Mouse (Mus musculus) mouse embryonic stem cell (cell line): Measurements from ENCODE around the gene Fam102a.

Source experiments
- in situ Hi-C, 2 experiments: fragments of 300-500 bp; cut with MboI; formaldehyde crosslinking; loops; 1 replicate in 1 of 2; 3 replicates in 1 of 2; pipeline ENCODE4 v1.14.3; 2019 to 2020; ENCODE audit warnings: low sequenced_read_pairs in 2 of 2, low pct_unique_long_range_greater_than_20kb in 1 of 2, mixed read lengths in 1 of 2; ENCODE audit not compliant: unreplicated experiment in 1 of 2

Gene Fam102a

DNA sequence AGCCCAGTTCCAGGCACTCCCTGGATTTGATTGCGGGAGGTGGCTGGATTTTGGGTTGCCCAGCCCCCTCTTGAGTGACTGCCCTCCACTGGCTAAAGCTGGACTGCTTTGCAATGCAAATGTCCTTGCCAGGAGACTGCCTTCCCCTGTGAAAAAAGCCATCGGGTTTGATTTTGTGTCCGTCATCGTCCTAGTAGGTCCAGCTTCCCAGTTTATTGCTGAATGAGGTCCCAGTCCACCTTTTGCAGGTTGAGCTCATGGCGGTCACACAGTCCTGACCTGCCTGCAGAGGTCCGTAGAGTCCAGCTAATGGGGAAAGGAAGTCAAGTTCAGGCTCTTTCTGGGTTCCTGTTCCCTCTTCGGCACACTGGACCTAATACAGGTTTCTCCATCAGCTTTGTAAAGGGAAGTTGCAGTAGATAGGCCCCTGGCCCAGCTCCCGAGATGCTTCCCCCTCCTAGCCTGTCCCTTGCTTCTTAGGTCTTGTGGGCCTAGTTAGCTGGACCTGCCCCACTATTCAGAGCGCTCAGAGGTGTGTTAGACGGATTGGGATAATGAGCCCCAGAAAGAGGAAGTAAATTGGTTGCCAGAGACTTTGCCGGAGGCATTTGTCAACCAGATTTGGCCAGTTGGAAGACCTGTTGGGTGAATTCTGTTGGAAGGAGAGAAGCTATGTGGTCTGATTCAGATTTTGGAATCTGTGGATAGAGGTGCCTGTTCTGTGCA is 1.7 kb downstream of the Fam102a start:
- in situ Hi-C loops: no loop called here

DNA sequence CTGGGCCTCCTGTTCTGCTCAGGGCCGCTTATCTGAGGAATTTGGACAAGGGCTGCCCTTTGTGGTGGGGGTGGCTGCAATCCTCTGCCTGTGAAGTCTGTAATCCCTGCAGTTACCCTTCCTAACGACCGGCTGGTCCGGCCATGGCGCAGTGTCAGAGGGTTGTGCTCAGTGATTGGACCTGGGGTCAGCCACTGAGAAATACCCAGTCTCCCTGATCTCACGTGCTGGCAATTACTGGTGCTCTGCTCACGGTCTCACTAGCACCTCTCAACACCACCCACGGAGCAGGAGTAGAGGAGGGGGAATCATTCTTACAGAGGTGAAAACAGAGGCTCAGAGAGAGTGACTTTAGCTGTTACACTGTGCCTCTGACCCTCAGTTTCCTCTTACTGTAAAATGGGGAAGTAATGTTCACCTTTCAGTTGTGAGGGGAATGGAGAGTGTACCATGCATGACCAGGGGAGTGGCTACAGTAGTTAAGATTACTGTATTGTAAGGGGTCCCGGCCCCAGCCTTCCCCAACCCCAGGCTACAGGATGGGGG is 2.3 kb downstream of the Fam102a start:
- in situ Hi-C loops: no loop called here

DNA sequence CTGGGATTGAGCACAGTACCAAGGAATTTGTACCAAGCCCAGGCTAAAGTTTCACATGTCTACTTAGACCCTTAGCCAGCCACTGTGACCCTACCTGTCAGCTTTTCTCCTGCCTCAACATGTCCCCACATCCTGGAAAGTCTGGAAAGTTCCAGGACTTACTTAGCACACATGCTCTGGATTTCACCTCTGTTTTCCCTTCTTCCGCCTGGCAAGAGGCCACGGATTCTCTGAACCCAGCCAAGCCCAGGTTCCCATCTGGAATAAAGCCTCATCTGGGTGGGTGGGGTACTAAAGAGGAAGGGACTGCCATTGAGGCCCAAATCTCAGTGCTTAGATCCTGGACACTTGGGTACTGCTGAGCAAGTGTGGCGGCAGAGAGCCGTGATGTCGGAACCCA is 2.8 kb downstream of the Fam102a start:
- in situ Hi-C loops: no loop called here

DNA sequence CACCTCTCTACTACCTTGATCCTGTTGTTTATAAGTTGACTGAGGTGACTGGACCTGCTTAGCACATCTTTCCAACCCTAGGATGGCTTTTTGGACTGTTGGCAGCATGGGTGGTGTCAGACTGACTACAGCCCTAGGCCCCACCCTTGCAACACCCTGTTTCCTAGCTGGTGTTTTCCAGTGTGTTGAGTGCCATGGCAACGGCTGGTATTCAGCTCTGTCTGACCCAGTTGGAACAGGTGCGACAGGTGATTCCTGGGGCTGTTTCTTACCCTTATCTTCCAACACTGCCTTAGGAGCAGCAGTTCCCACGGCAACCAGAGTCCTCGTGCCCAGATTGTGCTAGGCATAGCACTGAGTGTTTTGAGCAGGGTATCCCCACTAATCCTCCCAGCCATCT is 3.3 kb downstream of the Fam102a start:
- in situ Hi-C loops: no loop called here

DNA sequence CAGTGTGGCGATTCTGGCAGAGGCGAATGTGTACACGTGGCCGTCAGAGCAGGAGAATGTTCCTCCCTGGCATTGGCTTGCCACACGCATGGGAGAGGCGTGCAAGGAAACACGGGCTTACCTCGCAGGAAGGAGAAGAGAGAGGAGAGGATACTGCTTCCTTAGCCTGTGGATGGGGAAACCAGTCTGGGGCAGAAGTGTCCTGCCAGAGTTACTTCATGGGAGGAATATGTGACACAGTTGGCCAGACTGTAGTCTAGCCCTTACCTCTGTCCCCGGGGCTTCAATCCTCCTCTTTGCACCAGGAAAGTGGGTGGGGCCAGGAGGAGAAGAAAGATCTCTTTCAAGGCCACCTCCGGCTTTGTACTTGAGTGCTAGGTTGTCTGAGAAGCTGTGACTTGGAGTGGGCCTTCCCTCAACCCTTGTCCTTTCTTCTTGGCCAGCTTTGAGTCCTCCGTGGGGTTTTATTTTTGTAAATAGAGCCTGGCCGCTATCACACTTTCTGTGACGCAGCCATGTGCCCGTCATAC is 4.4 kb downstream of the Fam102a start:
- in situ Hi-C loops: no loop called here

DNA sequence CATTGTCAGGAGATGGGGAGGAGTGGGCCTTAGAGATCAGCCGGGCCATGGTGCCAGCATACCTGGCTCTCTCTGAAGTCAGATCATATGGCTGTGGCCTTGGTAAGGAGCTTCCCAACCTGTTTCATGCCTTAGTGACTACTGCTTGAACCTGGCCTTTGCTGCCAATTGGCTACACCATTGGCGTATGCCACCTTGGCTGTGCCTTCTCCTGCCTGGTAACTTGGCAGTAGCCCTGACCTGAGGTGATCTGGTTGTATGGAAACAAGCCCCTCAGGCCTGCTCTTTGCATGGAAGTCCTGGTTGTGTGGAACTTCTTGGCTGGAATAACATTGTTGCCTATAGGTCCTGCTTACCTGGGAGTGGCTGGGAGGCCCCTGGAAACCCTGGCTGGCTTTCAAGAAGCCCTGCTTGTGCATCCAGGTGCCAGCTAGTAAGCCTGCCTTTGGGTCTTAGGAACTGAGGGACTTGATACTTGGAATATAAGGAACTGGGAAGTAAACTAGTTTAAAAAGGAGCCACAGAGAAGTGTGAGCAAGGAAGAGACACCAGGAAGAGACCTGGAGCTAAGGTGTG is 6.3 kb downstream of the Fam102a start:
- in situ Hi-C loops: no loop called here

DNA sequence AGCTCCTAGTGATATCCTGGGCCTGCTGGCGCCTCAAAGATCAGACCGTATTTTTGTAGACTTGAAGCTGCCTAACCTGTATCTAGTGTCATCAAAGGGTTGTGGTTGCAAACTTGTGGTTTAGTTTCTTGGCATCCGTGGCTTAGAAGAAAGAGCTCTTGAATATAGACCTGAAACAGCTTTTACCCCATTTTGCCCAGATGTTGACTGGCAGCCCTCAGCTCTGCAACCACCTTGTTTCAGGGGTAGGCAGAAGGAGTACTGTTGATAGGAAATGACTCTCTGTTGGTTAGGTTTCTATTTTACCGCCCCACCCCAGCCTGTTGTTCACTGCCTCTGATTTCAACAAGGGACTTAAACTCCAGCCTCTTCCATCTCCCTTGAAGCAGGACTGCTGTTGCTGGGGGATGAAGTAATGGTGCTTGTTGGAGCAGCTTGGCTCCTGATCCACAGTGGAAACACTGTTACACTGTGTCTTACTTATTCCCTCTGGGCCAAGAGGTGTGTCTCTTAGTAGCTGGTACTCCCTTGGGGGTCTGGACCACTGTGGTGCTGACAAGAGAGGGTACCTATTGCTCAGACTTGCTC is 6.9 kb downstream of the Fam102a start:
- in situ Hi-C loops: no loop called here

DNA sequence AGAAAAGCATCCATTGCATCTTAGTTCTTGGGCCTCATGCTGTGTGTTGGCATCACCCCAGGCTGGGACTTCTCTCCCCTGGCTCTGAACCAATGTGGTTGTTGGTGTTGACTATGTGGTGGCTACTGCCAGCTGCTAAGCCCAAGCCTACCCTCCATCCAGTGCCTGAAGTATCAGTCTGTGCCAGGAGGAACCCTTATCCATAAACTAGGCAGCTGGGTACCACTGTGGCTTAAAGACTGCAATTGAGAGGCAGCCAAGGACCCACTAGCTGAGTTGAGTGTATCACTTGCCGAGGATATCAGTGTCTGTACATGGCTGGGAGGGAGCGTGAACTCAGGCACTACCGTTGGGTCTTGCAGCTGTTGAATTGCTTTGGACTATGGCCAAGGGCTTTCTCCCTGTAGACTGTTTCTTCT is 7.9 kb downstream of the Fam102a start:
- in situ Hi-C loops: no loop called here

DNA sequence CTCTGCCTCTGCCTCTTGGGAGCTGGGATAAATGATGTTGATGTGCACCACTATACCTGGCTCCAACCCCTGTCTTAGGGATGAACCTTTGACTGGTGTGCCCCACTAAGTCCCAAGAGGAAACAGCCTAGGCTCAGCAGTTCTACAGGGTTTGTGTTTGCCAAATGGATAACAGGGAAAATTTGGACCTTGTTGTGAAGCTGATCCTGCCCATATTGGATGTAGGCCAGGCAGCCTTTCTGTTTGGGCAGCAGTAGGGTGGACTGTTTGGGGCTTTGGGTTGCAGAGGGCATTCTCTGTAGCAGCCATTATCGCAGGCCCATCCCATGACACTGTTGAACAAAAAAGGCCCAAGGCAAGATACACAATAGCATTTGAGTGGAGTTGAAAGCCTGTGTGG is 11.8 kb downstream of the Fam102a start:
- in situ Hi-C loops: no loop called here

DNA sequence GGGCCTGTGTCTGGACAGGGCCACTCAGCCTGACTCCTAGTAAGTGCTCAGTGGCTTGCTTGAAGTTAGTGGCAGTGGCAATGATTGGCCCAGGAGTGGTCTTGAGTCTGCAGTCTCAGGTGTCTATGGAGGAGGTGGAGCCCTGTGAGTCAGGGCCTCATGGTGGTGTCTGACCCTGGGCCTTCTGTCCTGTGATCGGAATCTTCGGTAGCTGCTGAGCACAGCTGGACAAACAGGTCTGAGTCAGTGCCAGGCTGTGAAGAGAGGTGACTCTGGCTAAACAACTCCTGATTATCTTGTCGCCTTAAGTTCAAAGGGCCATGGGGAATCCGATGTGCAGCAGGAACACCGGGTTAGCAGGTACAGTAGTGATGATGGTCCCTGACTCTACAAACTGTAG is 12.2 kb downstream of the Fam102a start:
- in situ Hi-C loops: no loop called here

DNA sequence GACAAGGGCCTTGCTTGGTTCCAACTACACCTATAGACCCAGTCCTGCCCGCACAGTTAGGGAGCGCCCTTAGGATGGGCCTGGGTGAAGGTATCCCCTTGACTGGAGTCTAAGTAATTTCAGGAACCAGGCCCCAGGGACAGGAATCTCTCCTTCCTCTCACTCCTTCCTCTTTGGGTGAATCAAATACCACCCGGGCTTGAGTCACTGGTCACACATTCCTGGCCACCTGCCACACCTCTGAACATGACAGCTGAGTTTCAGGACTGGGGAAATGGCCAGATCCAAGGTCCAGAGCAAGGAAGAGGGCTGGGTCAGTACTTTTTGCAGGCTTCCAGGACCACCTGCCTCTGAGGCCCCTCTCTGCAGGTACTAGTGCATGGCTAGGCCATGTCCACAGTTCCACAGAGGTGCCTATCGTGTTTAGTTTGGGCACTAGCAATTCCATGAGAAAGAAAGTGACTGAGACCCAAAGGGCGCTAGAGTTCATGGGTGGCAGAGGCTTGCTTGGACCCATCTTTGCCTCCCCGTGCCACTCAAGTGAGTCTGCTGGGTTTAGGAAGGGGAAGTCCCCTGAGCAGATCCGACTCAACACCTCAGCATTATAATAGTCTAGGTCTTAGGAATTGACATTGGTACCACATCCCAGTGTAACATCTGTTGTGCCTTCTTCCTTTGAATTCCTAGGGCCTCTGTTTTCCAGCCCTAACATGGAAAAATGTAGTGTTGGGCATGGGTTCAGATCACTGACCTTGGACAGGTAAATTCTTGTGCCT is 13.0 kb downstream of the Fam102a start:
- in situ Hi-C loops: no loop called here

DNA sequence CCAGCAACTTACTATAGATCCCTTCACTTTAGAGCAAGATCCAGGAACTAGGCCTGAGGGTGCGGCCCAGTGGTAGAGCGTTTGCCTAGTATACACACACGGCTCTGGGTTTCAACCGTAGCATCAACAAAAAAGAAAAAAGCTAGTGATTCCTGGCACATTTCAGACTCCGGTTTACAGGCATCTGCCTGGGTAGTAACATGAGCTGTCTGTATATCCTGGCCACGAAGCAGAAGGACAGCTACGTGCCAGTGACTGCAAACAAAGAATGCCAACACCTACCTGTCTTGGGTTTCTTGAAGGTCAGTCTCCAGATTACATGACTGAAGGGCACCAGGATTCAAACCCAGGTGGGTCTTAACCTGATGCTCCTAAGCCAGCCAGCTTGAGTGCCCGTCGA is 14.0 kb downstream of the Fam102a start:
- in situ Hi-C loops: no loop called here

DNA sequence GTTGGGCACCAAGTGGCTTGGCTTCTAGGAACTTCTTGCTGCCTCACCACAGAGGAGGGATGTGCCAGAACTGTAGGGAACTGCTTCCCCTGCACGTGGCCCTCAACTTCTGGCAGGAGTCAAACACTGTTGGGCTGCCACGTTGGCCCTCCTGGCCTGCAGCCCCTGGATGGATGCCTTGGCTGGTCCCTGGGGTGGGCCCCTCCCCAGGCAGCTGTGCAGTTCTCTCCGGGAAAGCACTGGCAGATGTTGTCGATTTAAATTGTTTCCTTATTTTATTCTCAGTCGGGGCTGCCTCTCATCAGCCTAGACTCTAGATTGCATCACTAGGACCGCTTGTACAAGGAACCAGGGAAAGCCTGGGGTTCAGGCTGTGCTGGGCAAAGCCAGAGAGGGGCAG is 14.6 kb downstream of the Fam102a start:
- in situ Hi-C loops: no loop called here

DNA sequence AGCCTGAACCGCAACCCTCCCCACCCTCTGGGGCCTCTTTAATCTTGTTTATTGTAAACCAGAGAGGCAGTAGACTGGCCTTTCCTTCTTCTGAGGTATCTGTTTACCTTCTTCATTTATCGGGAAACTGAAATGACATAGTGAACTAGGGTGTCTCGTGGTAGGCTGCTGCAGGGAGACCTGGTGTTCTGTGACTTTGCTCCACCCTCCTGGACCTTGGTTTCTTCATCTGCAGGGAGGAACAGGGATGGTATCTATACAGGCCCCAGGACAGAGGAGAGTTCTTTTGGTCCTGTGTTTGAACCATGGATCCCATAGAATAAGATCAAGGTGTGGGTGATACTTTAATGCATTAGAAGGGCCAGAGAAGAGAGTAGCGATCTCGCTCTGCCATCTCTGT is 16.1 kb downstream of the Fam102a start:
- in situ Hi-C loops: no loop called here

DNA sequence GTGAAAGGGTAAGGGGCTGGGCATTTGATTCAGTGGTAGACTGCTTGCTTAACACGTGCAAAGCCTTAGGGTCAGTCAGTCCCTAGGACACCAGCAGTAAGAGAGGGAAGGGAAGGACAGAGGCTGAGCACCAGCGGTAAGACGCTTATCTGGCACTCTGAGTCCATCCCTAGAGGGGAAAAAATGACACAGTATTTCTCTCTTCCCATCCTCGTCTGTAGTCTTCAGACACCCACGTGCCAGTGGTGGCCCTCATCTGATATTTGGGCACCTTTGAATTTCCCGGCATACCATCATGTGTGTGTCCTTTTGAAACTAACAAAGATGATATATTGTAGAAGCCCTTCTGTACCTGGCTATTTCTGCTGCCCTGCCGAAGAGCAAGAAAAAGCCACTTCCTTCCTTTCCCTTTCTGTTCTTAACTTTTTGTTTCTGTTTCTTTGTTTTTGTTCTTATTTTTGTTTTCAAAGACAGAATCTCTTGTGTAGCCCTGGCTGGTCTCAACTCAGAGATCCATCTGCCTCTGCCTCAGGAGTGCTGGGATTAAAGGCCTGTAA is 18.5 kb downstream of the Fam102a start:
- in situ Hi-C loops: no loop called here

DNA sequence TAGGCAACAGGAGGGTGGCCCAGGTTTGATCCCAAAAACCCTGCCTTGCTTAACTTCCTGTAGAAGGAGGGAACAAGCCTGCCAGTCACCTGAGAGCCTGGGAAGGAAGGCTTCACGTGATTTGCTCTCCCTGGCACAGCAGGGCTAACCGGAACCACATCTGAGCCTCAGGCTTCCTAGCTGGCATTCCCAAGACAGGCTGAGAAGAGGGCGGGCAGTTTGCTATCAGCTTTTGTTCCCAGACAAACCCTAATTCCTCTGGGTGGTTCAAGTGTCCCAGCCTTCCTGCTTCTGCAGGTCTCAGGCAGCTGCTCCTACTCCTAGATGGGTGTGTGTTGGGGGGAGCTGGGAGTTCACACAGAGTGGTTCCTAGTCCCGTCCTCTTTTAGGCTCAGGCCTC is 20.4 kb downstream of the Fam102a start:
- in situ Hi-C loops: no loop called here

DNA sequence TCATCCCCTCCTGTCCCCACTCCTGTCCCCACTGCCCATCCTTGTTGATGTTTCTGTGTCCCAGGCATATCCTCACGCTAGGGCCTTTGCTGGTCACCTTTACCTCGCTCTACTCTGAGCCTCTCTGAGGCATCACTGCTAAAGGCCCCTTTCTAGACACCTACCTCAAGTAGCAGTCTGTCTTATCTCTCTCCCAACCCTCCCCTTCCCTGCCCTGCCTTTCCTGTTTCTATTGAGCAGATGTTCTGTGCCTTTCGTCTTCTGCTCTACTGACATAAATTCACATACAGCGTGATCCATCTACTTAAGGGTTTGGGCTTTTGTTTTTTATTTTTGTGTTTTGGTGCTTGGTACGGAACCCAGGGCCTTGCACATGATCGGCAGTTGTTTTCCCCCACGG is 20.9 kb downstream of the Fam102a start:
- in situ Hi-C loops: no loop called here

DNA sequence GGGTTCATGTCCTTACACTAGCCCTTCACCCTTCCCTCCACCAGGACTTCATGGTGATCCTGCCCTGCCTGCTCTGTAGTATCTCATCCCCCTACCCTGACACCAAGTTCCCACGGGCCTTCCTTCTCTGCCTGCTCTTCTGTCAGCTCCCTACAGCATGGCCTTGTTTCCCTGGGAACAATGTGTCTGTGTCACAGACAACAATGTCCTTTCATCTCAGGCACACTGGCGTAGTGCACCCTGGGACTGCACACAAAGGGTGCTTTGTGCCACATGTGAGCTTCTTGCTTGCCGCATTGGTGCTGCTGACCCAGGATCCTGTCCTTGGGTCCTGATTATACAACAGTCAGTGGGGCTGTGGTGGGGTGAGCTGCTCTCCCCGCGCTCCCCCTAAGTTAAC is 24.4 kb downstream of the Fam102a start:
- in situ Hi-C loops: no loop called here
